Mouse (Mus musculus) gastrocnemius, adult 18-20 months (tissue): ENCODE data around the gene C1ql4. TPM values are rescaled to one million over a fixed set of nuclear protein-coding genes. Genes with fewer than 3 reads are reported as not detected.
"Not testable (repeated sequence)": the region's sequence is repeated elsewhere in the genome, so short reads cannot be mapped to it uniquely, and the experiment has no call there.

ENCODE experiments used
- DNase-seq: peaks from one replicate; pipeline ENCODE4 v3.0.0; 2021; ENCODE audit warnings: low spot score
- total RNA-seq, 2 experiments: library from RNA; stranded (reverse); gene quantifications; 2 replicates each; pipeline ENCODE4 v1.2.3; 2021

C1ql4 gene
- total RNA-seq, 2 experiments from 2014 or later = not detected

DNA sequence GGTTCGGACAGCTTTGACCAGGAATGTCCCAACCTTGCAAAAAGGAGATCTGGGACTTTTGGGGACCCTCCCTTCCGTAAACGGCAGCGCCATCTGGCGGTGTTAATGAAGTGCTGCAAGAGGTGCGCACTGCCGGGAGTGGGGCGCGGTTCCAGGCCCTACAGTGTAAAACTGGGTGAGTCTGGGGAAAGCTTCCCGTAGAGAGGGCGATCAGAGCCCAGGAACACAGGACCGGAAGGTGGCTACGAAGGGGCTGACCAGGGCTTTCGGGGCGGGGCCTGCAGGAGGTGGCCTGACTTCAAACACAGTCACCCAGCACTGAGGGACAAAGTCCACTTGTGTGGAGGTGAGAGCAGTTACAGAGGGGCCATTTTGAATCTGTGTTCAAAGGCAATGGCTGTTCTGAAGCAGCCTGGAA, 11.5 kb upstream of the C1ql4 start:
- peak; percentile 41 for DNase-seq

DNA sequence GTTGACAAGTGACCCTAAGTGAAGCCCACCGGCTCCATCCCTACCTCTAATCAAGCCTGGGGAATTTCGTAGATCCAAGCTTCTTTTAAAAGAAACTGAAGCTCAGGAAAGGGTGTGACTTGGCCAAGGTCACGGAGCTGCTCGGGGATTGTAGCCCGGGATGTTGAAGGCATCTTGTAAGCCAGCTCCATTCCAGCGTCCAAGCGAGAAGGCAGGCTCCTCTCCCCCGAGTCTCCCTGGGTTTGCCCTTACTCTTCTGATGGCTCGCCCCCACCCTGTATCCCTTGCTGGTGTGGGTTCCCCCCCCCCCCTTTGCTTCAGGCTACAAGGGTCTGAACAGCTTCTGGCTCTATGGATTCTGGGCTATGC, 10.9 kb upstream of the C1ql4 start:
- DNase-seq = no peak

DNA sequence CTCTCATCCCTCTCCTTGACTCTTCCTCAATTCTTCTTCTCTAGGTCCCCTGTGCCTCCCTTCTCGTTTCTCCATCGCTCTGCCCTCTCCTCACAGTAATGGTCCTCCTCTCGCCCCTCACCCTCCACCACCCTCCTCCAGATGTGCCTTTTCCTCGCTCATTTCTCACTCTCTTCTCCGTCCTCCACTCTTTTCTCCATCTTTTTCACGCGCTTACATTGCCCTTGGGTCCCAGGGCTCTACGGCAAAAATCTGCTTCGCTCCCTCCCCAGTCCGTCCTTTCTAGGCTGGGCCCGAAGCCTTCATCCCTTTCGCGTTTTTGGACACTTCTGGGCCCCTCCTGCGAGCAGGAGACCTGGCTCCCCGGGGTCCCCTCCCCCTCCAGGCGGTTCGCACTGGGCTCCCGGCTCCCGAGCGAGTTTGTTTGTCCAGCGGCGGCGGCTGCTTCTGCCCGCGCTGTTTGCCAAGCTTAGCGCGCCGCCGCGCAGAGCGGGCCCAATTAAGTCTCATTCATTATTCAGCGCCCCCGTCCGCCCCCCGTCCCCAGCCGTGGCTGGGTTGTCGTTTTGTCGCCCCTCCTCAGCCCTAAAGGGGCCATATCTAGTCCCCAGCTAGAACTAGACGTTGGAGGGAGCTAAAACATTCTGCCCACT, 10.3 kb upstream of the C1ql4 start:
- DNase-seq = no peak

DNA sequence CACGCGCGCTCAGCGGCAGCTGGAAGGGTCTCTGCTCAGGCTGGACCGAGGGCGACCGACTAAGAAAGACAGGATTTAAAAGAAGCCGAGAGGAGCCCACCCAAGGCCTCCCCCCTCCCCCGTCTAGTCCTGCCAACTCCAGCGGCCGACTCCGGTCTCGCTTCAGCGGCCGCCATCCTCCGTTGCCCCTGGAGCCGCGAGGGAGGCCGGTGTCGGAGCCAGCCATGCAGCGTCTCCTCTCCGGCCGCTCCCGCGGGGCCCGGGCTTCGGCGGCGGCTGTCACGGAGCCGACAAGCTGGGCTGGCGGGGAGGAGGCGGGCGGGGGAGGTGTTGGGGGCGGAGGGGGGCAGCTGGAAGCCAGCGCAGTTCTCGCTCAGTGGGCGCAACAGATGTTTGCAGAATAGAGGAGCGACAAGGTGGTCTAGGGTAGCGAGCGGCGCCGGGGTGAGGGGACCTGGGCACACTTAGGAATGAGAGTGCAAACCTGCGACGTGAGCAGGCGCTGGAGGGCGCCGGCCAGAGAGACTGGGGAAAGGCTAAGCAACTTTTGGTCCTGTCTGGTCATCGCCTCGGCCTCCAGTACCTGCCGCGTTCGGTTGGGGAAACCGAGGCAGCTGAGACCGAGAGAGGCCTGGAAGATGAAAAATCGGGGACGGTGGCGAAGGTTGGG, 9.3 kb upstream of the C1ql4 start:
- DNase-seq = no peak

DNA sequence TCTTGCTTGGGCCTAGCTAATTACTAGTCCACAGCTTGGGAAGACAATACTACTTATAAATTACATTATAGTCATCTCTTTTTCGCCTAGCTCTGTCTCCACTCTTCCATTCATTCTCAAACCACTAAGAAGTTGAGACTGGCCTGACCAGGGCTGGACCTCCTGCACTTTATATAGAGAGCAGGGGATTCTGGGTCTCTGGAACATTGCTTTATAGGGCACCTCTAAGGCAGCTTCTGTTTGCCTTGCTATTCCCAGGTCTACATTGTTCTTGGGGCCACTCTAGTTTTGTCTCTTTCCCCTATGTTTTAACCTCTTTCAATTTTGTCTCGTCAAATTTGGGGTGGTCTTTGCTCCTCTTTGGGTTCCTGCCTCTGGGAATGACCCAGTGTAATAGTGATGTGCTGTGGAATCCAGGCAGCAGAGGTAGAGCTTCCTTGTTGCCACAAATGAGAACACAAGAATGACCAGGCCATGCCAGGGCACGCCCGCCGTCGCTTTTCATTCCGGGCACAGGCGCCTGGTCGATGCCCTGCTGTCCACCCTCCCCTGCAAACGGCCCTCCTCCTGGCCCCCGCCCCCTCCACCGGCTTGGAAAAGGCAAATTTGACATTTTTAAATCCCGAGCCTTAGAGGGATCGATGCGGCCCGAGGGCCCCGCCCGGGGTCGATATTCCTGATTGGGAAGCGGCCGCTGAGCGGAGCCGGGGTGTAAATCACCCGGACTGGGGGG, 8.6 kb upstream of the C1ql4 start:
- DNase-seq = no peak

DNA sequence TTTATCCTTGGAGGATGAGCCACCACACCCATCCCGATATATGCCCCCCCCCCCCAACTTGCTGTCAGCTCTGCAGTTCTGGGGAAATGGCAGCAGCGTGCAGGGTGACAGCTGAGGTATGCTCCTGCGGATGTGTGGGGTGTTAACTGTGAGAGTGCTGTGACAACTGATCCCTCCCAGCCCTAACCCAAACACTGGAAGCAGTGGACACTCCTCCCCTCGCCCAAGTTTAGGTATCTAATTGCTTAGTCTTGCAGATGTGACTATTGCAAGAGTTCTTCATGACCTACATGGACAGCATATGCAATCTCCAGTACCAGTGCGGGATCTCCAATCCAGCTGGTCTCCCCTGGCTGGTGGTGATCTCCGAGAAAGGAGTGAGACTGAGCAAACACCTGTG, 7.7 kb upstream of the C1ql4 start:
- DNase-seq = no peak

DNA sequence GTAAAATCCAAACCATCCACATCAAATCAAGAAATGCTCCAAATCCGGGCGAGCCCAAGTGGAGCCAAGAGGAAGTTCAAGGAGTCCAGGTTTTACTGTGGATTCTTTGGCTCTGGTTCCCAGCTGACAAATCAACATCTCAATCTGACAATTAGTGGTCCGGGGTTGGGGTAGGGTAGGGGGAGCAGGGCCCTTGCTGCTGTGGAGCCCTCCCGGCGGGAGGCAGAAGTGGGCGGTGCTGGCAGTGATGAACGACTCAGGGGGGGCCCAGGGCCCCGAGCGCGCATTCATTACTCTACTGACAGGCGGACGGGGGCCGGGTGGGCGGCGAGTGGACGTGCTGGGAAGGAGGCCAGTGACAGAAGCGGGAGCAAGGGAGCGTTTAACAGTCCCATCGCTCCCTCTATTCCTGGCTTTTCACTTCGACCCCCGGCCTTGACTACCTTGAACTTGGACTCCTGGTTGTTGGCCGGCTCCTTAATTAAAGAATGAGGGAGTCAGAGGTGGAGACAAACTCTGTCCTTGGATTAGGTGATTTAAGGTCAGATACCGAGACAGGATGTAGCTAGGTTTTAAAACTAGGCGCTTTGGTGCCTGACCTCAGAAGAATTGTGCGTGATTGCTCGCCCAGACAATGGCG, 7.1 kb upstream of the C1ql4 start:
- DNase-seq = no peak

DNA sequence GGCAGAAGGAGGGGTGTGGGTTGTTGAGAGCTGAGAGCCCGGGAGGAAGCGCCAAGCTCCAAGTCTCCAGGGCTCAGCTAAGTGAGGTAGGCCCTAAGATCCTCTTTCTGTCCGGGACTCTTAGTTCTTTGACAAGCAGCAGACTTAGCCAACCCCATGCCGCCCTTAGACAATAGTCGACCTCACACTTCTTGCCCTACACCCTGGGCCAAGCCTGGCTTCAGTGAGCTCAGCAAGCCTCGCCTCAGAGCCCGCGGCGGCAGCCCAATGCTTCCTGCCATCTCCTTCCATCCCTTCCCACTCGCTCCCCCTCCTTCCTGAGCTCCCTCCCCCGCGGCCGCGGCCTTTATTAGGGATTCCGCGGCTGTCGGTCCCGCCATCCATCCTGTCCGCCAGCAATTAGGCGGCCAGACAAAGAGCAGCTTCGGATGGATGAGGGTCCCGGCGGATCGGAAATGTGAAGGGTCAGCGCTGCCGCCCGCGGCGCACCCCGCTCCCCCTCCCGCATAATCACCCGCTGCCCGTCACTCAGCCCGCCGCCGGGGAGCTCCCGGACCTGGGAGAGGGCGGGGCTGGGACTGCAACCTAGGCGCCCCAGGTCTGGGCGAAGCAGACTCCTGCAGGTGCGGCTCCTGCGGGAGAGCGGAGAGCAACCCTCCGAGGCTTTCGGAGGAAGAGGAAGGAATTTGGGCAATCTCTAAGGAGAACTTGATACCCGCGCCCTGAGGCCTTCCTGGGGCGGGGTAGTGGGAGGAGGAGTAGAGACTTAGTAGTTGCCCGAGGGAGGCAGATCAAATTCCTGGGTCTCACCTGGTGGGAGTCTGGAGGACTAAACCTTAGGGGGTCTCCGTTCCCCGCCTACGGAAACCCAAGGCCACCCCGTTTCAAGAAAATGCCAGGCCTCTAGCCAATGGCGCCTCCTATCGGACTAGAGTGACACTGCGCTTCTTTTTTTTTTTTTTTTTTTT, 6.0 kb upstream of the C1ql4 start:
- peak; percentile 32 for DNase-seq

DNA sequence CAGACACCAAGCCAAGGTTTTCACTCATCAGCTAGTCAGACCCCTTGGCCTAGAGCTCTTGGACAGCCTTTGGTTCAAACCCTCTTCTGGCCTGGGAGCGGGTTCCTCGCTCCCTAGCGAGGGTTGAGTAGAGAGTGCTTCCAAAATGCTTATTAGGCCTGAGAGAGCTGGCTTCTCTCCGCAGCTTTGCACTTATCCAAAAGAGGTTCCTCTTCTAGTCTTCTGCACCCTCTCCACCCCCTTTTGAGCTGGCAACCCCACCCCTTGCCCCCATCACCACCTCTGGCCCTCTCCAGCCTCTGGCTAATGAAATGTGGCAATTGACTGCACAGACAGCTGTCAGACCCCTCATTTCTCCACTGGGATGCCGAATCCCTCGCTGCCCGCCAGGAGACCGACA, 5.3 kb upstream of the C1ql4 start, which contains the start of gene Dnajc22:
Gene Dnajc22, plus strand, starts transcription at position 301 of the 400 bp plus-strand sequence.
- DNase-seq = no peak

DNA sequence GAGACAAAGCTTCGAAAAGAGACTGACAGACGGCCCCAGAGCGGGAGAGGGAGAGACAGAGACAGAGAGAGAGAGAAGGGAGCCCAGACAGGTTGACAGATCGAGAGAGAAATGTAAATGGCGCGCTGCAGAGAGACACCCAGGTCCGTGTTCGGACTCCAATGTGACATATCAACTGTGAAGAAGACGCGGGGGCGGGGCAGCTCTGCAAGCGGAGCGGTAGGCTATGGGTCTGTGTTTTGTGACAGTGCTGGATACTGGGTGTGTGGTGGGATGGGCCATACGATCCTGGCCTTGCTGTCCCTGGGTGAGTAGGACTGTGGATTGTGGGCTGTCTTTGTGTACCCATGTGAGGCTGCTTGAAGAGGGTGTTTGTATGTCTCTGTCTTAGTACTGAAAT, 1.5 kb upstream of the C1ql4 start:
- DNase-seq = no peak

DNA sequence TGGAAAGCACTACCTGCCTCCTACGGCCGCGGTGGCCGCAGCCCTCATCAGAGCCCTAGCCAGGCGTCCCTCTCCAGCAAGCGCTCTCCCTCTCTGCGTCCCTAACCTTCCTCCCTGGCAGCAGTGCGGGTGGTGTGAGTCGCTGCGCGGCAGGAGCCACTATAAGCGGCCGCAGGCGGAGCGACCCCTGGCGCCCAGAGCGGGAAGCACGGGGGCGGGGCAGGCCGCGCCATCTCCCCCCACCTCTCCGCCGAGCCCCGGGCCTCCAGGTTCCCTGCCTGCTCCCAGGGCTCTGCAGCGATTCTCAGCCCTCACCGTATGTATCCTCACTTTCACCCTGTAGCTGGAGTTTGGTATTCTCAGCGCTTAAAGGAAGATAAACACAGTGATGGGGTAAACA, 675 bp upstream of the C1ql4 start:
- peak; percentile 64 for DNase-seq

DNA sequence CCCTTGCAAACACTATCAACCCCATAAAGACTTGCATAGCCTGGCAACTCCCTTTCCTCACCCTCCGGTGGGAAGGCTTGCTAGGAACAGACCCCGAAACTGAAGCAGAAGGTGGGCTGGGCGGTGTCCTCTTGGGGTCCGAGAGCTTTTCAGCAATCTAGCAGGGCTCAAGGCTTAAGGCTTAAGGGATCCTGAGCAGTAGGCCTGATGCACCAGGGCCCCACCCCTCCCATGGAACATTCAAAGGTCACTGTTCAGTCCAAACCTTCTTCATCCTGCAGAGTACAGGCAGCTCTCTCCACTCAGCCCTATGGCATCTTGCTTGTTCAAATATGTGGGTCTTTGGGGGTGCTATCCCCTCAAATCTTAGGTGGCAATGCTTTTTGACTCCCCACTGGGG, 1.6 kb downstream of the C1ql4 start:
- DNase-seq = no peak

DNA sequence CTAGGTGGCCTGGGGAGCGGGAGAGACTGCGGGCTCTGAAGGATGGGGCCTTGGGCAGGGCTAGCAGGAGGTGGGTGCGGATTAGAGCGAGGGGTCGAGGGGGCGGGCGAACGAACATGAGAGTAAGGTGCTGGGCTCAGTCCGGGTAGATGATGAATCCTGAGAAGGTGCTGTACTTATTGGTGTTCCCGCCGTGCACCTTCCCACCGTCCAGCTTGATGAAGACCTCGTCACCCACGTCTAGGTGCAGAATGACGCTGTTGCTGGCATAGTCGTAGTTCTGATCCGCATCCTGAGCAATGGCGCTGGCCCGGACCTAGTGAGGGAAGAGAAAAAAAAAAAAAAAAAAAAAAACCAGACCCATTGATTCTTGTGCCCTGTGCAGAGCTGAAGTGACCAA, 3.0 kb downstream of the C1ql4 start:
- no peak for DNase-seq

DNA sequence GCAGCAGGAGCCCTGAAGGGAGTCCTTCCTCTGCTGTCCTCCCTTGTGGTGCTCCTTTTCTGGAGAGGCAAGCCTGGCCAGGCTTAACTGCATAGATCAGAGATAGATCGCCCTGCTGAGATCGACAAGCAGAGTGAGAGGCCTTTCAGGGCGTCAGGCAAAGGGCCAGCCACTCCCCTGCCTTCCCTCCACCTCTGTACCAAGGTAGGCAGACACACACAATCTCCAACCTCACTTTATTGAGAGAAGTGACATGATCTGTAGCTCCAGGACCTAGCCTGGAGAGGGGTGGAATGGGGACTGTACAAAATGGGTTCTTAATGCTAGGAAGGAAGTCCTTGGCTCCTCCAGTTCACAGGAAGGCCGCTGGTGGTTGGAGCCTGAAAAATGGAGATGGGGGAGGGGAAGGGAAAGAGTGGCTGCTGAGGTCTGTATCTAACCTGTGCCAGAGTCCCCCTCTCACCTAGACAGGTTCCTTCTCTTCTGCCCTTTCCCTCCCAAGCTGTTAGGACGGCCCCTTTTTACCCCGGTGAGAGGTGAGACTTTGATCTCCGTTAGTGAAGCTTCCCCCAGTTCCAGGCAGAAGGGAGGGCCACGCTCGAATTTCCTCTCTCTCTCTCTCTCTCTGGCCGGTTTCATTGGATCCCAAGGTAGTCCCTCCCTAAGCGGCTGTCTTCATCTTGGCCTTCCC, 3.6 kb downstream of the C1ql4 start:
- no peak for DNase-seq

DNA sequence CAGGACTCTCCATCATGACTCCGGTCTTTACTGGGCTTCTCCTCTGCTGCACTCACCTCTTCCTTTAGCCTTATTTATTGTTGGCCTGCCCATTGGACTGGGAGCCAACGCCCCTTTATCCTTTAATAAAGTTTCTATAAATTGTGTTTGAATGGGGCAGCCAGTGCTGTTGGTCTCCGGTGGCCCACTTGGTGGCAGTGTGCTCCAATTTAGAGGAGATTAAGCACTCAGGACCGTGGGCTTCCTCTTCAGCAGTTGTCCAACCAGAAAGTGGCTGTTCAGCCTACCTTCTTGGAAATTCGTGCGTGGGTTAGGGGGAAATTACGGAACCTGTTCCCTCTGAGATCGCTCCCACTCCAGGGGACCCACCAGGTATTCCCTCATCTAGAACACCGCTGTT, 4.4 kb downstream of the C1ql4 start:
- no peak for DNase-seq

DNA sequence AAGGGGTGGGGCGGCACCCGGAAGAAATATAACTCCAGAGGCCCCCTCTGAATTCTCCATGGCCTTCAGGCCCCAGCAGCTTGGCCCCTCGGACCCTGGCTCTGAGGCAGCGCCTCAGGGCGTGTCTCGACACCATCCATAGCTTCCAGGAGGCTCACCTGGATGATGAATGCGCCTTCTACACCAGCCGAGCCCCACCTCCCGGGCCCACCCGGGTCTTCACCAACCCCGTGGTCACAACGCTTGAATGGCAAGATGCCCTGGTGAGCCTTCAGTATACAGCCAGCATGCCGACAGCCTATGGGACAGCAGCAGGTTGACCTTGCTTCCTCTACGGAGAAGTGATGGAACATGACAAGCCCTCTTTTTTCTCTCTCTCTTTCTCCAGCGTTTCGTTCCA, 4.8 kb downstream of the C1ql4 start:
- DNase-seq = no peak

DNA sequence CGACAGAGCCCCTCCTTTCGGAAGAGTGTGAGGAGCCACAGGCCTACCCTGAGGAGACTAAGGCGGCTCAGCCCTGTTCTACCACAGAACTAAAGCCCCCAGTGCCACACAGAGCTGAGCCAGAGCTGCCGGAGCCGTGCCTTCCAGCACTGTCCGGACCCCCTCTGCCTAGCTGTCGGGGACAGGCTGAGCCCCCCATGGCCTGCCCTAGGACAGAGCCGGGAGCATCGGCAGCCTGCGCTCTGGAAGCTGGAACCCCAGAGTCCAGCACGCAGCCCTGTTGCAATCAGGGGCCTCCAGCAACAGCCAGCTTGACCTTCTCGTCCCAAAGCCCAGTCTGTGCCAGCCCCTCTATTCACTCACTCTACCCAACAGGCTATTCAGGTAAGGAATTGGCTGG, 5.3 kb downstream of the C1ql4 start:
- DNase-seq = no peak

DNA sequence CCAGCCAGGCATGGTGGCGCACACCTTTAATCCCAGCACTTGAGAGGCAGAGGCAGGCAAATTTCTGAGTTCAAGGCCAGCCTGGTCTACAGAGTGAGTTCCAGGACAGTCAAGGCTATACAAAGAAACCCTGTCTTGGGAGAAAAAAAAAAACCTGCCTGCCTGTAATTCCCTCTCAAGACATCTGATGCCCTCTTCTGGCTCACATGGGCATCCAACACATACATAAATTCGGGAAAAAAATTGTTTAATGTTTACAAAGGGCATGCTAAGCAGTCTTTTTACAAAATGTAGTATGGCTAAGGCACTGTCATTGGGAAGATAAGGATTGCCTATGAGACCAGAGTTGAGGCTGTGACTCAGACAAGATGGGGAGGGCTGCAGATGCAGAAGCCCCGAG, 7.8 kb downstream of the C1ql4 start:
- no peak for DNase-seq

DNA sequence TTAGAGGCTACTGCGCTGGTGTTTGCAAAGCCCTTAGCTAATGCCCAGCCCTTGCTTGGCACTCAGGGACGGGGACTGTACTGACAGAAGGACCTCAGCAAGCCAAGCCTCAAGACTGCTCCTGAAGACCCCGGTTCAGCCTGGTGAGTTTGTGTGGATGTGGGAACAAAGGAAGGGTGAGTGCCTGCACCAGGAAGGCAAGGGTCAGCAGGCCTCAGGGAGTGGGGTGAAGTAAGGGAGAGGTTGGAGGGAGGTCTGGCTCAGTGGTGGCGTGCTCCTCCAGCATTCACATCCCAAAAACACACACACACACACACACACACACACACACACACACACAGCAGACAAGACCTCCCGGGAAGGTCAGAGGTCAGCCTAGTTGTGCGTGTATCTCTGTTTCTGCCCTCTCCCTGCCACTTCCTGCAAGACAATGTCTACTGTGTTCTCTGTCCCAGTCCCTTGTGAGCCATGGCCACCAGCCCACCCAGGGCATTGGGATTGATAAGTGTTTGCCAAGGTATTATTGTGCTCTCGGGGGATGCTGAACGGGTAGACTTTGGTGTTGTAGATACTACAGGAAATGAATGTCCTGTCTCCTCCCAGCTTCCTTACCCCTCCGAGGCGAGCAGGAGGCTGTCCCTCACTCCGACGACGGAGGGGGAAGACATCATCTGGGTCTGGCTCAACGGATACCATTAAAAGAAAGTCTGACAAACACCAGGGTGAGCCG, 9.3 kb downstream of the C1ql4 start:
- DNase-seq = no peak

DNA sequence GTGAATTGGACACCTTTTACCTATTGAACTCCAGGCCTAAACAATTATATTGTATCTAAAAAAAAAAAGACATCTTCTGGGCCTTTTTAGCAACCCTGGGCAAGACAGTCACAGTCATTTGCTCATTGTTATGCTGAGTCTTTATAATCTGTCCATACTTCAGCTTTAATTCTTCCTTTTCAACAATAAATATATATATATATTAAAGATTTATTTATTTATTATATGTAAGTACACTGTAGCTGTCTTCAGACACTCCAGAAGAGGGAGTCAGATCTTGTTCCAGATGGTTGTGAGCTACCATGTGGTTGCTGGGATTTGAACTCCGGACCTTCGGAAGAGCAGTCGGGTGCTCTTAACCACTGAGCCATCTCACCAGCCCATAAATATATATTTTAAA, 11.6 kb downstream of the C1ql4 start:
- DNase-seq = not testable (repeated sequence)
